Mouse (Mus musculus) kidney, adult 18-20 months (tissue): ENCODE data around the gene Asrgl1.
A peak's percentile ranks its signal among the peaks of the same experiment; 100 is the strongest.

Source experiments
- DNase-seq: peaks from one replicate; pipeline ENCODE4 v3.0.0; 2021

Asrgl1 gene

GRCm38 (mm10) chr19:9069687-9070307 lies 65.6 kb downstream of the Asrgl1 start:
- DNase-seq: no peak

GRCm38 (mm10) chr19:9067292-9067691 lies 68.1 kb downstream of the Asrgl1 start:
- DNase-seq: no peak

DNA sequence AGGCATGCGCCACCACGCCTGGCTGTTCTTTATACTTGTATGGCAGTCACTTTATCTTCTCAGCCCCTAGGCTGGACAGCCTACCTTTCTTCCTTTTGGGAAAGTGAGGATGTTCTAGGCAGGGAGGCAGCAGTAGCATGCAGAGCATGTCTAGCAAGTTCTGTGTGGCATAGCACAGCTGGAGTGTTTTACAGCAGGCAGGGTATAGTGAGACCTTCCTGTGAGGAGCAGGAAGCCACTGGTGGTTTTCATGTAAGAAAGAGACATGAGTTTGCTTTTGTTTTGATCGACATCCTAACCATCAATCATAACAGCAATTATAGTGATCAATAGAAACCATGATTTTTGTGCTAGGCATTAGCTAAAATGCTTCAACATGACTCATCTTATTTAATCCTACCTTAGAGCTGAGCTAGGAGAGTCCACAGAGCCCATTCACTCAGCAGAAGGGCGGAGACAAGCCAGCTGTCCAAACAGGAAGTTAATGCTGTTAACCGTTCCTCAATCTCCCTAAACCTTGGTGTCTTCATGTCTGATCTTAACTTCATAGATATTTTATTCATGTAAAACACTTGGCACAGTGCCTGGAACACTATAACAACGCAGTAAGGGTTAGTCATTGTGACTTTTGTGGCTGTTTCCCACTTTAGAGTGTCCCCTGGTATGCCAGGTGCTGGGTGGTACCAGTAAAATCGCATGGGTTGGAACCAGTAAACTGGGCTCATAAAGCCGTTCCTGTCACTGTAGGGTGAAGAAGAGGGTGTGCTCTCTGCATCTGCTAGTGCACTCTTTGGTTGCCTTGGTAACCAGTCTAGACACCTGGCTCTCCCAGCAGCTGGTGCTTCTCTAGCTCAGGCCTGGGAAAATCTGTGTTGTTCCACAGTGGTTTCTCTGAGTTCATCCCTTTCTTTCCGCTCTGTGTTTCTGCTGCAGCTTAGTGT lies 69.5 kb downstream of the Asrgl1 start:
- DNase-seq: no peak

DNA sequence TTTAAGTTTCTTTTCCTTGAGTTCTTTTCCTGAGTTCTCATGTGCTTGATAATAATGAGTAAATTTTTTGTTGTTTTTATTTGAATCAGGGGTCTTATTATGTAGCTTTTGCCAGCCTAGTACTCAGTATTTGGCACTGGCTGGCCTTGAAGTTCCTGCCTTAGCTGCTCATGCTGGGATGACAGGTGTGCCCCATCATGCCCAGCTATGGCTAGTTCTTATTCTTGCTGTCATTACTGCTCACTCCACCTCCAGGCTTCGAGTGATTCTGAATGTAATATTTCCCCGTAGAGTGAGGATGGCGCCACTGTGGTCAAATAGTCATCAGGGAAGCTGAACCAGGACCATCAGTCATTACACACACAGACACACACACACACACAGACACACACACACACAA lies 71.6 kb downstream of the Asrgl1 start:
- no peak for DNase-seq

DNA sequence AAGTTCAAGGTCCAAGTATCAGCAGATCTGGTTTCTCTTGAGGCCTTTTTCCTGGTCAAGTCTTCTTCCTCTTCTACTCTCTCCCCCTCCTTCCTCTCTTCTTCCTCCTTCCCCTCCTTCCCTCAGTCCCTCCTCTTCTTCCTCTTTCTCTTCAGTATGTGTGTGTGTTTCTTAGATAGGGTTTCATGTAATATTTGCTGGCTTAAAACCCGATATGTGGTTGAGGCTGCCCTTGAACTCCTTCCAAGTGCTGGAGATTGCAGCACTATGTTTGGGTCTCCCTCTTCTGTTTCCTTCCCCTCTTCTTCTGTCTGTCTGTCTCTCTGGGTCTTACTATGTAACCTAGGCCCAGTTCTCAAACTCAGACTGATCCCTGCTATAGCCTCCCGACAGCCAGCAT lies 72.6 kb downstream of the Asrgl1 start:
- no peak for DNase-seq

DNA sequence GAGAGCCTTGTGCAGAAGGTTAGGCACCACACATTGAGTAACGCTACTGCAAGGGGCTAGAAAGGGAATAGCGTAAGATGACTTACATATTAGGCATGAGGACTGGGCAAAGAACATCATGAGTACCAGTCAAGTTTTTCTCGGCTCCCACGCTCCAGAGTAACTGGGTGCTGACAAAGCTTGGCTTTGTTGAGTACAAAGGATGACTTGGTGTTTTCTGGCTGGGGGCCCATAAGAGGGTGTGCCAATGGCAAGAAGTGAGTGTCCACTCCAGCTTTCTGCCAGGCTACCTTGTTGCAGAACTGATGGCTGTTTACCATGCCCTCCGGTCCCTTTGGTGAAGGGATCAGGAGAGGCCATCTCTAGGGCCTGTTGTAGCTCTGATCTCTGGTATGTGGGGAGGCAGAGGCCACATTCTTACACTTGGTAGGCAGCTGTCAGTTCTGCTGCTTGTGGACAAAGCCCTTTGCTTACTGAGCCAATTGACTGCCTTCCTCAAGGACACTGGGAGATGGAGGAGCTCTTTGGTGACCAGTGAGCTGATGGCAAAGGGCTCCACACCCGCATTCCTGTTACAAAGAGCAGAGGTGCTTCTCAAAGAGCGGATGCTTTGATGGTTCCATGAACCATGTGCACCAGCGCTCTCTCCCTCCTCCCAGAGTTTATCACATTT lies 74.1 kb downstream of the Asrgl1 start:
- DNase-seq: peak; percentile 47

DNA sequence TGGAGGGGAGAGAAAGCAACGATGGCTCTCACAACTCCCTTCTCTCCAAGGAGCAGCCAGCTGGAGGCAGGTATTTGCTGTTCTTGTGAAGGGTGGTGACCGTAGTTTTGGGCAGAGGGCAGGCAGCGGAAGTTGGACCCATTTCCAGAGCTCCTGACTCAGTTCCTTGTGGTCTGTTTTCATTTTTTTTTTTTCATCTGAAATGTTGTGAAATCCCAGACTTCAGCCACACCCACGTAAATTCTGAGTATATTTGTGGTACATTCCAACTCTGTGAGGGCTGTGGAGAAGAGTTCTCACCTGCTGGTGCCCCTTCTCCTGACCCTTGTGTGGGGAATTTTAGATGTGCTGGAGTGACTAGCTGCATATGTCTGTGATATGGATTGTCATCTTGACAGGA lies 75.3 kb downstream of the Asrgl1 start:
- no peak for DNase-seq
